Mouse (Mus musculus) liver, embryonic 11.5 days (tissue): ENCODE measurements around the gene Clspn. TPM values are rescaled to one million over a fixed set of nuclear protein-coding genes. Genes with fewer than 3 reads are reported as not detected.

Experiments
- ATAC-seq: fragments of 200-750 bp; cut with Nextera tagmentation; replicated peaks from 2 replicates; pipeline ENCODE4 v1.8.0; 2017; ENCODE audit warnings: moderate number of reproducible peaks, mild to moderate bottlenecking, moderate TSS enrichment, moderate library complexity; ENCODE audit not compliant: low FRiP score
- DNase-seq: peaks from one replicate; pipeline ENCODE4 v3.0.0-alpha.2; 2017; ENCODE audit warnings: low spot score
- H3K27ac ChIP-seq: fragments of 300-500 bp; sonication (generic); 2 replicates; pipeline ENCODE4 v1.5.1; 2014; ENCODE audit warnings: mild to moderate bottlenecking, low read depth, low read length, control low read depth
- H3K27me3 ChIP-seq: fragments of 300-500 bp; sonication (generic); replicated peaks from 2 replicates; pipeline ENCODE4 v1.6.1; 2014; ENCODE audit warnings: low read length, mixed read lengths; ENCODE audit not compliant: control insufficient read depth, insufficient read depth
- H3K36me3 ChIP-seq: fragments of 300-500 bp; sonication (generic); 2 replicates; pipeline ENCODE4 v1.6.1; 2014; ENCODE audit warnings: mild to moderate bottlenecking, low read length, moderate library complexity, mixed read lengths; ENCODE audit not compliant: control insufficient read depth, insufficient read depth
- H3K4me1 ChIP-seq: fragments of 300-500 bp; sonication (generic); replicated peaks from 2 replicates; pipeline ENCODE4 v1.6.1; 2014; ENCODE audit warnings: low read length, mixed read lengths; ENCODE audit not compliant: control insufficient read depth, insufficient read depth
- H3K4me2 ChIP-seq: fragments of 300-500 bp; sonication (generic); 2 replicates; pipeline ENCODE4 v1.6.1; 2014; ENCODE audit warnings: mild to moderate bottlenecking, control low read depth, moderate library complexity
- H3K4me3 ChIP-seq: fragments of 300-500 bp; sonication (generic); 2 replicates; pipeline ENCODE4 v1.5.1; 2014; ENCODE audit warnings: low read depth, low read length, control low read depth
- H3K9ac ChIP-seq: fragments of 300-500 bp; sonication (generic); 2 replicates; pipeline ENCODE4 v1.6.1; 2014; ENCODE audit warnings: low read depth, low read length, control low read depth
- H3K9me3 ChIP-seq: fragments of 300-500 bp; sonication (generic); 2 replicates; pipeline ENCODE4 v1.6.1; 2016; ENCODE audit warnings: low read length, inconsistent platforms, mixed read lengths; ENCODE audit not compliant: control insufficient read depth
- WGBS: fragments of 180-500 bp; shearing (Covaris S2); extraction: QIAGEN DNeasy Blood & Tissue Kit; methylation state at CpG from one replicate; pipeline ENCODE4 v1.1.7; 2014; 5-methylcytosine and 5-hydroxymethylcytosine counted together
- microRNA-seq: library from miRNA; unstranded; fragments of <30 nt; microRNA quantifications from one replicate; pipeline ENCODE4, GENCODE M21; 2017; ENCODE audit warnings: borderline number of aligned reads
- polyA plus RNA-seq: library from polyadenylated mRNA; unstranded; fragments of >200 nt; fragmentation: Nextera tagmentation; extraction: Ambion mirVana; gene quantifications from 2 replicates; pipeline ENCODE4 v1.2.1, GENCODE M21; 2014

The Clspn gene
- polyA plus RNA-seq, 1 experiment from 2014 or later, result 51.6 TPM

DNA sequence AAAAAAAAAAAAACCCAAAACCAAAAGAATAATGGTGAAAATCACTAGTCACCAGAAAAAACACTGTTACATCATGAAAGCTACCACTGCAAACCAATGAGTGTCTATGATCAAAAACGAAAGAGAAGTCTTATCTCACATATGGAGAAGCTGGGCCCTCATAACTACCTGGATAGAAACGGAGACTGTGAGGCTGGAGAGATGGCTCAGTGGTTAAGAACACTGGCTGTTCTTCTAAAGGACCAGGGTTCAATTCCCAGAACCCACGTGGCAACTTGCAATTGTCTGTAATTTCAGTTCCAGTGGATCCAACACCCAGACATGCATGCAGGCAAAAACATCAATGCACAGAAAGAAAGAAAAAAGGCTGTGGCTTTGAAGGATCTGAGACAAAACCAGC lies 75.9 kb downstream of the Clspn start:
- DNase-seq (no peak), ATAC-seq (no peak)
- Histone ChIP-seq H3K36me3 (no peaks in the 10 kb centered on the region), H3K27ac (no peak overlapping the region), H3K4me2 (no peak overlapping the region), H3K27me3 (peaks cover 15% of the 10 kb centered on the region), H3K9ac (no peak overlapping the region), H3K4me1 (no peaks in the 10 kb centered on the region; the same call in 1 of the 2 replicates), H3K9me3 (no peaks in the 10 kb centered on the region), H3K4me3 (no peak overlapping the region)
- 58% methylated on average over 3 of the region's 3 CpGs for WGBS

- Histone ChIP-seq H3K9me3 (no peaks in the 10 kb centered on the region), H3K36me3 (no peaks in the 10 kb centered on the region), H3K4me3 (no peak overlapping the region), H3K4me1 (no peaks in the 10 kb centered on the region; the same call in 1 of the 2 replicates), H3K4me2 (no peak overlapping the region), H3K27me3 (peaks cover 15% of the 10 kb centered on the region), H3K27ac (no peak overlapping the region), H3K9ac (no peak overlapping the region)
- no peak for ATAC-seq
- WGBS, result 29% methylated on average over 11 of the region's 11 CpGs
- no peak for DNase-seq
Observed at GRCm38 (mm10) chr4:126636330-126636729, 79.6 kb downstream of the Clspn start.

GRCm38 (mm10) chr4:126637446-126637845 lies 80.7 kb downstream of the Clspn start:
- Histone ChIP-seq H3K9me3 (no peaks in the 10 kb centered on the region), H3K27ac (no peak overlapping the region), H3K27me3 (peaks cover 15% of the 10 kb centered on the region), H3K4me2 (no peak overlapping the region), H3K36me3 (no peaks in the 10 kb centered on the region), H3K9ac (no peak overlapping the region), H3K4me3 (no peak overlapping the region), H3K4me1 (no peaks in the 10 kb centered on the region; the same call in 1 of the 2 replicates)
- DNase-seq (no peak), ATAC-seq (no peak)
- WGBS, result 64% methylated on average over 4 of the region's 4 CpGs

- DNase-seq, result no peak
- H3K4me3 ChIP-seq, result no peak overlapping the region
- H3K9ac ChIP-seq, result no peak overlapping the region
- 60% methylated on average over 7 of the region's 7 CpGs for WGBS
- no peaks in the 10 kb centered on the region for H3K36me3 ChIP-seq
- H3K27ac ChIP-seq, result no peak overlapping the region
- no peak overlapping the region for H3K4me2 ChIP-seq
- H3K27me3 ChIP-seq, result peaks cover 15% of the 10 kb centered on the region
- ATAC-seq, result no peak
- no peaks in the 10 kb centered on the region for H3K9me3 ChIP-seq
- no peaks in the 10 kb centered on the region; the same call in 1 of the 2 replicates for H3K4me1 ChIP-seq
Observed at GRCm38 (mm10) chr4:126639339-126639738, 82.6 kb downstream of the Clspn start.

DNA sequence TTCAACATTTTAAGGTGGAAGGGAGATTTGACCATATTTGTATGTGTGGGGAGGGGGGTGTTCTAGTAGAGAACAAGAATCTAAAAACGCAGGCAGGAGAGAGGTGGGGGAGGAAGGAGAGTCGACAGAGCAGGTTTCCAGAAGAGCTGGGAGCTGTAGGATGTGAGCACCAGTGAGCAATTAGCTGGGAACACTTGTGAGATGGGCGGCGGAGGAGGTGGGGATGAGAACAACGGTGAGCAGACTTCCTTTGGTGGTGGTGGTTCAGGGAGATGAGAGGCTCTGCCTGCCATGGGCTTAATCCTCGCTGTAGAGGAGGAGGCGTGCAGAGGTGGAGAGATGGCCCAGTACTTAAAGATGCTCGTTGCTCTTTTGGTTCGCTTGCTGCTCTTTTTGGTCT lies 85.2 kb downstream of the Clspn start:
- WGBS, result 42% methylated on average over 9 of the region's 9 CpGs

More for the DNA sequence above, 85.2 kb downstream of the Clspn start:
- Histone ChIP-seq H3K9ac (no peak overlapping the region), H3K27ac (no peak overlapping the region), H3K9me3 (no peaks in the 10 kb centered on the region), H3K36me3 (no peaks in the 10 kb centered on the region), H3K4me2 (no peak overlapping the region), H3K4me3 (no peak overlapping the region), H3K27me3 (no peaks in the 10 kb centered on the region; the same call in 1 of the 2 replicates), H3K4me1 (no peaks in the 10 kb centered on the region)
- DNase-seq (no peak), ATAC-seq (no peak)

Small RNAs within 50 kb of the gene (microRNA-seq; reads per million reads assigned to microRNA genes)
- gene Mir7119, result not detected

Other genes with a start within 250 kb of the Clspn start
- gene Adprhl2, start 235.2 kb upstream of the Clspn start, polyA plus RNA-seq, result 53.5 and 62.2 TPM in 2 replicates
- gene Tekt2, start 231.2 kb upstream of the Clspn start, polyA plus RNA-seq, result 0.71 and 1.7 TPM in 2 replicates
- gene Ago3, start 127.4 kb upstream of the Clspn start, polyA plus RNA-seq, result 9.2 and 15.2 TPM in 2 replicates
- gene Ago1, start 88.4 kb upstream of the Clspn start, polyA plus RNA-seq, result 4.1 and 4.9 TPM in 2 replicates
- gene Ago4, start 23.5 kb upstream of the Clspn start, polyA plus RNA-seq, result 0.29 and 0.30 TPM in 2 replicates
- 0.40 and 0.71 TPM in 2 replicates for gene 5730409E04Rik, start 52.9 kb downstream of the Clspn start, polyA plus RNA-seq
- gene Psmb2, start 120.7 kb downstream of the Clspn start, polyA plus RNA-seq, result 535 and 555 TPM in 2 replicates
- gene Tfap2e, start 179.3 kb downstream of the Clspn start, polyA plus RNA-seq, result not detected in 2 replicates
- gene Ncdn, start 196.5 kb downstream of the Clspn start, polyA plus RNA-seq, result 25.0 and 27.2 TPM in 2 replicates
- 18.7 and 19.3 TPM in 2 replicates for gene AU040320, start 196.6 kb downstream of the Clspn start, polyA plus RNA-seq